Comparison of ENCODE assay signal across 19 mouse cellular contexts in genomic region chr16:14044695-14045094, GRCm38 (mm10). TPM values are rescaled to one million over a fixed set of nuclear protein-coding genes. Genes with fewer than 3 reads are reported as not detected.
DNase-seq lines count a peak whose midpoint lies in the region; ATAC-seq lines count a peak whose summit lies in the region.
"Had no signal": no experiment of that assay in that cellular context is flagged by ENCODE, and none has a peak within 500 bp of the region (broad histone marks: within the 10 kb centered on the region; RNA-seq: fewer than 3 reads in every experiment).

No protein-coding gene starts in this region.

- no peak overlapping the region for H3K9ac ChIP-seq in forebrain, embryonic 11.5 days (ENCODE audit: low read length)
- H3K9ac ChIP-seq: limb, embryonic 12.5 days; liver, postnatal 0 days; neural tube, embryonic 13.5 days had no signal

- H3K36me3 ChIP-seq in forebrain, embryonic 11.5 days (ENCODE audit: control insufficient read depth, insufficient read depth, low read length): no peaks in the 10 kb centered on the region
- H3K36me3 ChIP-seq: G1E; limb, embryonic 12.5 days; neural tube, embryonic 13.5 days had no signal

- H3K27me3 ChIP-seq in forebrain, embryonic 11.5 days (ENCODE audit: control insufficient read depth, insufficient read depth, low read length): no peaks in the 10 kb centered on the region
- H3K27me3 ChIP-seq: limb, embryonic 12.5 days; neural tube, embryonic 13.5 days had no signal

- no peak overlapping the region for H3K4me2 ChIP-seq in forebrain, embryonic 11.5 days (ENCODE audit: low read depth, low read length, severe bottlenecking)
- H3K4me2 ChIP-seq: limb, embryonic 12.5 days; neural tube, embryonic 13.5 days had no signal

- ATAC-seq in forebrain, embryonic 11.5 days (replicated peaks; ENCODE audit: low FRiP score): no peak
- ATAC-seq: hindbrain, embryonic 16.5 days; liver, postnatal 0 days had no signal

- DNase-seq in heart, adult 11 months: peak; percentile 39
- no peak for DNase-seq in heart, adult 8-10 months (ENCODE audit: low spot score)
- DNase-seq in right cerebral cortex, adult 18-20 months: peak; percentile 73
- DNase-seq in right cerebral cortex, postnatal 4 days: no peak
- DNase-seq in layer of hippocampus, adult 8-10 months (ENCODE audit: low spot score in 2 of 2): peak; percentile 65 to 70
- peak; percentile 62 for DNase-seq in telencephalon, adult 2 months (ENCODE audit: low read depth, low spot score)
- DNase-seq in forebrain, embryonic 11.5 days (ENCODE audit: low spot score): no peak
- DNase-seq in T-cell, adult 2 months (ENCODE audit: low spot score): no peak
- DNase-seq: B cell, adult 2 months; gastrocnemius, postnatal 36 days; liver, postnatal 0 days; midbrain, embryonic 14.5 days; thymus, postnatal 25 days had no signal

- WGBS in forebrain, embryonic 11.5 days: 81% methylated on average over 8 of the region's 8 CpGs

- no peaks in the 10 kb centered on the region for H3K4me1 ChIP-seq in forebrain, embryonic 11.5 days (replicated peaks; ENCODE audit: control insufficient read depth, insufficient read depth, low read length)
- H3K4me1 ChIP-seq: limb, embryonic 12.5 days; neural tube, embryonic 13.5 days had no signal

- H3K9me3 ChIP-seq in forebrain, embryonic 11.5 days (ENCODE audit: control insufficient read depth, low read length): no peaks in the 10 kb centered on the region
- H3K9me3 ChIP-seq: G1E; limb, embryonic 12.5 days; neural tube, embryonic 13.5 days had no signal

- no peak overlapping the region for H3K4me3 ChIP-seq in forebrain, embryonic 11.5 days (ENCODE audit: low read depth, low read length)
- H3K4me3 ChIP-seq: limb, embryonic 12.5 days; neural tube, embryonic 13.5 days had no signal

- no peak overlapping the region for H3K27ac ChIP-seq in forebrain, embryonic 11.5 days (ENCODE audit: low read depth, low read length)
- H3K27ac ChIP-seq: limb, embryonic 12.5 days; macrophage; neural tube, embryonic 13.5 days had no signal

RNA-seq across cellular contexts. Expression of gene Ifitm7, which starts 58.0 kb away (rescaled TPM):
- not detected for total RNA-seq in heart, adult 8-10 months (2022)
- 1 to 10 TPM; 1.3 to 3.5 (median 2.7) TPM for total RNA-seq in layer of hippocampus, adult 8-10 months (2022)
- polyA plus RNA-seq in forebrain, embryonic 11.5 days (2014; fragmentation: Nextera tagmentation; extraction: Ambion mirVana): 0.72 and 1.1 TPM in 2 replicates
- total RNA-seq: gastrocnemius, postnatal 36 days had no signal
- polyA plus RNA-seq: G1E; macrophage; stomach, embryonic 14.5 days had no signal

RNA-seq across cellular contexts. Expression of gene 2900011O08Rik, which starts 58.3 kb away (rescaled TPM):
- under 1 TPM in 2 of 4 experiments, not detected in 2; 0.19 to 0.69 TPM for total RNA-seq in heart, adult 8-10 months (2022)
- 100 to 1,000 TPM; 231 to 272 (median 251) TPM for total RNA-seq in layer of hippocampus, adult 8-10 months (2022)
- polyA plus RNA-seq in forebrain, embryonic 11.5 days (2014; fragmentation: Nextera tagmentation; extraction: Ambion mirVana): 28.6 and 30.3 TPM in 2 replicates
- total RNA-seq: gastrocnemius, postnatal 36 days had no signal
- polyA plus RNA-seq: G1E; liver, postnatal 0 days; macrophage had no signal

Comparison
In these comparisons a context has a peak if more than half of its experiments do, and no peak if none do; other contexts are left out.
1. DNase-seq: peak in heart, adult 11 months (single experiment), right cerebral cortex, adult 18-20 months (single experiment), layer of hippocampus, adult 8-10 months (2 of 2) and telencephalon, adult 2 months (single experiment); none in heart, adult 8-10 months (single experiment), right cerebral cortex, postnatal 4 days (single experiment), forebrain, embryonic 11.5 days (single experiment) and T-cell, adult 2 months (single experiment).
2. RNA of gene 2900011O08Rik, which starts 58.3 kb away (total RNA-seq): 231 to 272 TPM in layer of hippocampus, adult 8-10 months; 0.19 to 0.69 TPM in heart, adult 8-10 months; every median in the first group is over 100 times any median in the second.